Mouse (Mus musculus): ENCODE data around the gene H6pd. TPM values are rescaled to one million over a fixed set of nuclear protein-coding genes. Genes with fewer than 3 reads are reported as not detected.

Gene H6pd
- polyA plus RNA-seq, 1 experiment: 21.8 TPM

- Histone ChIP-seq H3K36me3 (ENCODE audit: control insufficient read depth, insufficient read depth) (no peaks in the 10 kb centered on the region), H3K4me2 (ENCODE audit: low read depth) (no peak overlapping the region), H3K27me3 (ENCODE audit: control insufficient read depth, insufficient read depth, insufficient read length) (no peaks in the 10 kb centered on the region), H3K4me3 (no peak overlapping the region), H3K79me2 (ENCODE audit: control insufficient read depth, insufficient read depth) (peaks cover 72% of the 10 kb centered on the region), H3ac (ENCODE audit: control insufficient read depth, insufficient read length) (no peak overlapping the region)
- no peak for TF ChIP-seq MYOG (IDR thresholded peaks at IDR 0.05; ENCODE audit: control insufficient read depth in 1 of 3, insufficient read depth in 1 of 3, insufficient read length in 2 of 3, low read depth in 2 of 3)
- TF ChIP-seq MAX (IDR thresholded peaks at IDR 0.05; ENCODE audit: low read depth): no peak
- no peak for TF ChIP-seq POLR2A (IDR thresholded peaks at IDR 0.05; ENCODE audit: insufficient read length, low read depth)
- no peak for TF ChIP-seq TCF12 (IDR thresholded peaks at IDR 0.05; ENCODE audit: insufficient read depth, poor library complexity, severe bottlenecking)
- no peak for TF ChIP-seq REST (IDR thresholded peaks at IDR 0.05; ENCODE audit: insufficient read depth, insufficient read length)
- TF ChIP-seq POLR2AphosphoS2 (IDR thresholded peaks at IDR 0.05; ENCODE audit: insufficient read length, low read depth): no peak
- TF ChIP-seq CEBPB (IDR thresholded peaks at IDR 0.05; ENCODE audit: insufficient read depth, poor library complexity, severe bottlenecking): no peak
- no peak for TF ChIP-seq TCF3 (IDR thresholded peaks at IDR 0.05; ENCODE audit: insufficient read length, low read depth)
- TF ChIP-seq USF1 (IDR thresholded peaks at IDR 0.05; ENCODE audit: low read depth): no peak
- no peak for TF ChIP-seq E2F4 (IDR thresholded peaks at IDR 0.05; ENCODE audit: insufficient read depth)
- TF ChIP-seq SRF (IDR thresholded peaks at IDR 0.05; ENCODE audit: control insufficient read depth, insufficient read length, low read depth): no peak
- TF ChIP-seq MYOD1 (IDR thresholded peaks at IDR 0.05; ENCODE audit: control insufficient read depth in 1 of 3, insufficient read length in 2 of 3, low read depth in 2 of 3): no peak
Measured at GRCm38 (mm10) chr4:149944214-149944613, 64.6 kb downstream of the H6pd start.

DNA sequence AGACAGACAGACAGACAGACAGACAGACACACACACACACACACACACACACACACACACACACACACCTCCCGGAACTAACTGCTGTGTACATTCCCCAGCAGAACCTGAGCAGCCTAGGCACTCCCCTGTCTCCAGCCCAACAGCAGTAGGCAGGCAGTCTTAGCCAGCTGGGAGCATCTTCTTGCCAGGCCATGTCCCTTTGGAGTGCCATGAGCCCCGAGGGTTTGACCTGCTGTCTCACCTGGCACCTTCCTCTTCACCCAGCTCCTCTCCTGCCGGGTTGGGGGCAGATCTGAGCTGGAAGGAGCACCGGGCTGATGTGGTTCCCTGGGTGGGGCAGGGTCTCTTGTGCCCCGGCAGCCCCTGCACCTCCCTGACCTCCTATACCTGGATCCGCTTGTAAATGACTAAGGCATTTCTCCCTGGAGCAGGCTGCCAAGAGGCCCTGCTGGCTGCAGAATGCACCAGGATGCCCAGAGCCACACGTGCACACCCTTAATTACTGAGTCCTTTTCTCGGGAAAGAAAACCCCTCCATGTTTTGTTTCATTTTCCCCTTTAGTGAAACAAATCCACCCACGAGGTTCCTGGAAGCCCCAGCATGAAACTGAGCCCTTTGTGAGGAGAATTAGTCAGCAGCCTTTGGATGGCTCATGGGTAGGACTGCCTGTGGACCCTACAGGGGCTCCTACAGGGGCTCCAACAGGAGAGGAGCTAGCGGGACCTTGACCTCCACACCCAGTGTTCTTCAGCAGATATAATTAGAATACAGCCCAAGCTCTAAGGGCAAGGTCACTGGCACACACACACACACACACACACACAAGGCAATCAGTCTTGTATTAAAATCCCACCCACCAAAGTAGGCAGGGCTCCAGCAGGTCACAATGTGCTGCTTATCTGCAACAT lies 65.7 kb downstream of the H6pd start:
- H3K36me3 ChIP-seq (ENCODE audit: control insufficient read depth, insufficient read depth): no peaks in the 10 kb centered on the region
- H3K4me2 ChIP-seq (ENCODE audit: low read depth): peak overlapping the region; percentile 55
- no peak overlapping the region for H3K4me3 ChIP-seq
- no peak overlapping the region for H3ac ChIP-seq (ENCODE audit: control insufficient read depth, insufficient read length)
- H3K79me2 ChIP-seq (ENCODE audit: control insufficient read depth, insufficient read depth): peaks cover 67% of the 10 kb centered on the region
- no peaks in the 10 kb centered on the region for H3K27me3 ChIP-seq (ENCODE audit: control insufficient read depth, insufficient read depth, insufficient read length)
- TF ChIP-seq MYOD1 (IDR thresholded peaks at IDR 0.05; ENCODE audit: control insufficient read depth in 1 of 3, insufficient read length in 2 of 3, low read depth in 2 of 3): no peak
- no peak for TF ChIP-seq POLR2A (IDR thresholded peaks at IDR 0.05; ENCODE audit: insufficient read length, low read depth)
- no peak for TF ChIP-seq MAX (IDR thresholded peaks at IDR 0.05; ENCODE audit: low read depth)

DNA sequence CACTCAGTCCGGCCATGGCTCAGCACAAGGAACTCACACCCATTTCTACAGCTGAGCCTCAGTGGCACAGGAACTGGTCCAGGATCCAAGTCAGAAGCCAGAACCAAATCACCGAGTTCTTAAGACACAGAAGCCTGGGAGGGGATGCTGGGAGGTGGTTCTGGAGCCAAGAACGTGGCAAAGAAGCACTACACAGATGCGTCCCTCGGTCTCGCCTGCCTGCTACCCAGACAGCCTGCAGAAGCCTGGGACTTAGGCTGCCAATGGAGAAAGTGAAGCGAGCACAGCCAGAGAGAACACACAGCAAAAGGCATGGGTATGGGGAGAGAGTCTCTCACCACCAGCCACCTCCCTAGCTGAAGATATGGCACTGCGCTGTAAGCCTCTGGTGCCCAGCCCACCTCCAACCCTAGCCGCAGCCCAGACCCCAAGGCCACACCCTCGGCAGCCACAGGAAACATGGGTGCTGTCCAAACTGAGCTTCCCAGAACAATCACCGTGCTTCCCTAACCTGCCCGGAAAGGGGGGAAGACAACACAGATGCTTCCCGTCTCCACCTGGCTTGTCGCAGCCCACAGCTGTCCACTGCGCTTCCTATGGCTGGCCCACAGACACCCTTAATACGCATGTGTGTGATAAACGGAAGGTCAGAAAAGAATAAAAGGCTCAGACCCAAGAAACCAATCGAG lies 67.6 kb downstream of the H6pd start:
- Histone ChIP-seq H3K27me3 (ENCODE audit: control insufficient read depth, insufficient read depth, insufficient read length) (no peaks in the 10 kb centered on the region), H3K4me3 (no peak overlapping the region), H3K4me2 (ENCODE audit: low read depth) (no peak overlapping the region), H3K36me3 (ENCODE audit: control insufficient read depth, insufficient read depth) (no peaks in the 10 kb centered on the region), H3K79me2 (ENCODE audit: control insufficient read depth, insufficient read depth) (peaks cover 55% of the 10 kb centered on the region), H3ac (ENCODE audit: control insufficient read depth, insufficient read length) (no peak overlapping the region)
- TF ChIP-seq E2F4 (IDR thresholded peaks at IDR 0.05; ENCODE audit: insufficient read depth): no peak
- TF ChIP-seq MYOD1 (IDR thresholded peaks at IDR 0.05; ENCODE audit: control insufficient read depth in 1 of 3, insufficient read length in 2 of 3, low read depth in 2 of 3): peak in 1 of 3 experiments; percentile 43

- Histone ChIP-seq H3K36me3 (ENCODE audit: control insufficient read depth, insufficient read depth) (peaks cover 5% of the 10 kb centered on the region), H3K27me3 (ENCODE audit: control insufficient read depth, insufficient read depth, insufficient read length) (no peaks in the 10 kb centered on the region), H3K4me2 (ENCODE audit: low read depth) (no peak overlapping the region), H3ac (ENCODE audit: control insufficient read depth, insufficient read length) (no peak overlapping the region), H3K4me3 (no peak overlapping the region), H3K79me2 (ENCODE audit: control insufficient read depth, insufficient read depth) (peaks cover 36% of the 10 kb centered on the region)
- TF ChIP-seq SRF (IDR thresholded peaks at IDR 0.05; ENCODE audit: control insufficient read depth, insufficient read length, low read depth): no peak
- TF ChIP-seq MAX (IDR thresholded peaks at IDR 0.05; ENCODE audit: low read depth): no peak
- no peak for TF ChIP-seq POLR2AphosphoS2 (IDR thresholded peaks at IDR 0.05; ENCODE audit: insufficient read length, low read depth)
- no peak for TF ChIP-seq CEBPB (IDR thresholded peaks at IDR 0.05; ENCODE audit: insufficient read depth, poor library complexity, severe bottlenecking)
- no peak for TF ChIP-seq TCF3 (IDR thresholded peaks at IDR 0.05; ENCODE audit: insufficient read length, low read depth)
- TF ChIP-seq REST (IDR thresholded peaks at IDR 0.05; ENCODE audit: insufficient read depth, insufficient read length): no peak
- no peak for TF ChIP-seq TCF12 (IDR thresholded peaks at IDR 0.05; ENCODE audit: insufficient read depth, poor library complexity, severe bottlenecking)
- no peak for TF ChIP-seq E2F4 (IDR thresholded peaks at IDR 0.05; ENCODE audit: insufficient read depth)
- no peak for TF ChIP-seq POLR2A (IDR thresholded peaks at IDR 0.05; ENCODE audit: insufficient read length, low read depth)
- no peak for TF ChIP-seq MYOD1 (IDR thresholded peaks at IDR 0.05; ENCODE audit: control insufficient read depth in 1 of 3, insufficient read length in 2 of 3, low read depth in 2 of 3)
- TF ChIP-seq USF1 (IDR thresholded peaks at IDR 0.05; ENCODE audit: low read depth): no peak
Measured at GRCm38 (mm10) chr4:149938701-149939100, 70.1 kb downstream of the H6pd start.

DNA sequence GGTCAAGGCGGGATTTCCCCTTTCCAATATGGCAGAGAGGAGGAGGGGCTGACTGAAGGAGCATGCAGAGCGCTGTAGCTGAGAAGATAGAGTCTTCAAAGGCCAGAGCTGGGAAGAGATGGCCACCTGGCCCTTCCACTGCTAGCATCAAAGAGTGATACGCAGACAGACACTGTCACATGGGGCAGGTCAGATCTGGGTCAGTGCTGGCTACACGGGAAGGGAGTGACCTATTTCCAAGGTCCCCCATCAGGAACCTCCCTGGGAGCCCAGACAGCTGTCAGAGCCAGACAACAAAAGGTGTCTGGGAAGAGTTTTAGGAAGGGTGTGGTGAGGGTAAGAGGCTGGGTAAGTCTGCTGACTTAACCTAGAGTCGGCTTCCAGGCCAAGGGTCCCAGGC lies 71.9 kb downstream of the H6pd start:
- H3ac ChIP-seq (ENCODE audit: control insufficient read depth, insufficient read length): no peak overlapping the region
- H3K79me2 ChIP-seq (ENCODE audit: control insufficient read depth, insufficient read depth): peaks cover 25% of the 10 kb centered on the region
- TF ChIP-seq MYOG (IDR thresholded peaks at IDR 0.05; ENCODE audit: control insufficient read depth in 1 of 3, insufficient read depth in 1 of 3, insufficient read length in 2 of 3, low read depth in 2 of 3) (peak in 1 of 3 experiments; percentile 60), MYOD1 (IDR thresholded peaks at IDR 0.05; ENCODE audit: control insufficient read depth in 1 of 3, insufficient read length in 2 of 3, low read depth in 2 of 3) (peak in 2 of 3 experiments; percentile 46 to 67), POLR2A (IDR thresholded peaks at IDR 0.05; ENCODE audit: insufficient read length, low read depth) (no peak)
- H3K4me3 ChIP-seq: no peak overlapping the region
- H3K27me3 ChIP-seq (ENCODE audit: control insufficient read depth, insufficient read depth, insufficient read length): no peaks in the 10 kb centered on the region
- no peak overlapping the region for H3K4me2 ChIP-seq (ENCODE audit: low read depth)
- peaks cover 5% of the 10 kb centered on the region for H3K36me3 ChIP-seq (ENCODE audit: control insufficient read depth, insufficient read depth)

Measured in myocyte (in vitro differentiated cells).